Mouse (Mus musculus): ENCODE data around the gene Fgf15.

DNA sequence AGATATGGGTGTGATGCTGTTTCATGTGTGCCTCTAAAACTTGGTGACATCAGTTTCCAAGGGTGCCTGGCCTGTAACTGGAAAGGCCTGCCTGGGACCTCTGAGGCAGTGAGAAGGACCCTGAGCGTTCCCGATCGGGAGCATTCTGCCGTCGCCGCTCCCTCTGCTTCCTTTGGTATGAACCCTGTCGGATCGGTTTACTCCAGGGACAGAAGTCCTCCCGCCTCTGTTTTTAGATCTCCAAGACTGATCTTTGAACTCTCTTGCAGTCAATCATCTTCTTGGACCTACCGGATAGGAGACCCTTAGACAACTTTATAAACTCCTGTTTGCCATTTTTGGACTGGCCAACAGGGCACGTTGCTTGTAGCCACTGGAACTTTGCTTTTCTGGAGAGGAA, 33.1 kb upstream of the Fgf15 start:
- TF ChIP-seq GATA1 (IDR thresholded peaks at IDR 0.05; ENCODE audit: low read length): no peak
- no peak for TF ChIP-seq TAL1 (IDR thresholded peaks at IDR 0.05; ENCODE audit: low read length)
